Mouse (Mus musculus) stomach, postnatal 0 days (tissue): ENCODE measurements at regions not wholly inside any gene's neighbourhood (a gene's known extent, or its start where the extent isn't known, plus 50 kb on each side); places are given as distances from the start of the nearest gene placed in this dataset.

Experiments
- CTCF ChIP-seq: IDR thresholded peaks from 2 replicates; pipeline ENCODE4 v1.5.1; 2016; ENCODE audit warnings: antibody characterized with exemption, low read depth, mild to moderate bottlenecking, moderate library complexity
- EP300 ChIP-seq: optimal IDR thresholded peaks from 2 replicates; pipeline ENCODE3; 2016; ENCODE audit warnings: antibody characterized with exemption

DNA sequence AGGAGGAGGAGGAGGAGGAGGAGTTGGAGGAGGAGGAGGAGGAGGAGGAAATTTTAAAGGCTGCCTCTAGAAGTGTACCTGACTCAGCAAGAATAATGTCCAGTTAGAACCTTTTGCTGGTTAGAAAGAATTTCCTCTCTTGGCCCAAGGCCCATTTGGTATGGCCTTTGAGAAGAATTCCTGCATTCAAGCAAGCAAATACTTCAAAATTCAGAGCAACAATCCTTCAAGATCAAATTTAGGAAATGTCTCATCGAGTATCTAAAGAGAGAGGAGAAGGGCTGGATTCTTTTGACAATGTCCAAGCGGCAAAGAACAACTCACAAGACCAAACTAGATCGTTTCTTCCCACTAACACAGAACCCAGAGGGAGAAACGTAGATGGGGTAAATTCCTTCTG is 263.1 kb upstream of the Irx3 start:
- TF ChIP-seq CTCF: no peak
- no peak for TF ChIP-seq EP300
